Mouse (Mus musculus): ENCODE data around the gene Eri2. TPM values are rescaled to one million over a fixed set of nuclear protein-coding genes. Genes with fewer than 3 reads are reported as not detected.
"Not testable (repeated sequence)": the region's sequence is repeated elsewhere in the genome, so short reads cannot be mapped to it uniquely, and the experiment has no call there.

The Eri2 gene
- polyA plus RNA-seq, 1 experiment from 2014 or later: 26.2 TPM

- H3K9ac ChIP-seq; H3K4me1 ChIP-seq; ATAC-seq (ENCODE audit: low FRiP score, low read depth); H3K36me3 ChIP-seq; H3K27me3 ChIP-seq (replicated peaks); H3K9me3 ChIP-seq; H3K4me2 ChIP-seq (replicated peaks); H3K4me3 ChIP-seq; H3K27ac ChIP-seq: not testable (repeated sequence)
- WGBS: 88% methylated on average over 4 of the region's 4 CpGs
Observed at GRCm38 (mm10) chr7:119731262-119731661, 62.6 kb downstream of the Eri2 start.

- Histone ChIP-seq H3K36me3 (no peaks in the 10 kb centered on the region), H3K27me3 (replicated peaks) (no peaks in the 10 kb centered on the region), H3K4me3 (no peak overlapping the region), H3K9me3 (no peaks in the 10 kb centered on the region), H3K9ac (no peak overlapping the region), H3K27ac (no peak overlapping the region), H3K4me1 (no peaks in the 10 kb centered on the region), H3K4me2 (replicated peaks) (no peak overlapping the region)
- WGBS: 97% methylated on average over 2 of the region's 2 CpGs
- no peak for ATAC-seq (ENCODE audit: low FRiP score, low read depth)
Observed at GRCm38 (mm10) chr7:119727621-119728020, 66.2 kb downstream of the Eri2 start.

GRCm38 (mm10) chr7:119720947-119721310 is 72.9 kb downstream of the Eri2 start:
- Histone ChIP-seq H3K9me3 (no peaks in the 10 kb centered on the region), H3K27me3 (replicated peaks) (no peaks in the 10 kb centered on the region), H3K27ac (no peak overlapping the region), H3K9ac (peak overlapping the region; percentile 74; the same call in 1 of the 2 replicates), H3K36me3 (peaks cover 30% of the 10 kb centered on the region), H3K4me3 (peak overlapping the region; percentile 95), H3K4me1 (peaks cover 5% of the 10 kb centered on the region; the same call in 1 of the 2 replicates), H3K4me2 (replicated peaks) (peak overlapping the region; percentile 75)
- ATAC-seq (ENCODE audit: low FRiP score, low read depth): peak; percentile 45
- 14% methylated on average over 8 of the region's 8 CpGs for WGBS

- H3K4me2 ChIP-seq (replicated peaks): peak within 1 kb of the TSS; percentile 75
- peak within 1 kb of the TSS; percentile 95 for H3K4me3 ChIP-seq
- H3K9me3 ChIP-seq: no peaks in the 10 kb centered on the region
- H3K36me3 ChIP-seq: peaks cover 35% of the 10 kb centered on the region
- under 1% methylated on average over 60 of the region's 60 CpGs for WGBS
- ATAC-seq (ENCODE audit: low FRiP score, low read depth): peak; percentile 96
- H3K9ac ChIP-seq: peak within 1 kb of the TSS; percentile 74
- H3K27ac ChIP-seq: no peak within 1 kb of the TSS
- H3K4me1 ChIP-seq: peaks cover 5% of the 10 kb centered on the region; the same call in 1 of the 2 replicates
- no peaks in the 10 kb centered on the region for H3K27me3 ChIP-seq (replicated peaks)
Observed at GRCm38 (mm10) chr7:119720253-119720946, 73.5 kb downstream of the Eri2 start, which contains the start of gene Thumpd1. Gene Thumpd1 (minus strand): TSS chr7:119720798.

Other genes starting within 250 kb of the Eri2 start
- not detected in 2 replicates for gene Acsm2, start 239.7 kb downstream of the Eri2 start, polyA plus RNA-seq (2016; fragmentation: Nextera tagmentation; extraction: Ambion mirVana)
- gene Acsm1, start 187.0 kb downstream of the Eri2 start, polyA plus RNA-seq (2016; fragmentation: Nextera tagmentation; extraction: Ambion mirVana): not detected in 2 replicates
- gene Acsm4, start 104.0 kb downstream of the Eri2 start, polyA plus RNA-seq (2016; fragmentation: Nextera tagmentation; extraction: Ambion mirVana): not detected in 2 replicates
- 81.3 and 86.5 TPM in 2 replicates for gene Thumpd1, start 73.3 kb downstream of the Eri2 start, polyA plus RNA-seq (2016; fragmentation: Nextera tagmentation; extraction: Ambion mirVana)
- 0.09 and 0.16 TPM in 2 replicates for gene Acsm3, start 33.1 kb downstream of the Eri2 start, polyA plus RNA-seq (2016; fragmentation: Nextera tagmentation; extraction: Ambion mirVana)
- 16.0 TPM in 2 replicates for gene Rexo5, start 52 bp downstream of the Eri2 start, polyA plus RNA-seq (2016; fragmentation: Nextera tagmentation; extraction: Ambion mirVana)
- gene Lyrm1, start 101.8 kb upstream of the Eri2 start, polyA plus RNA-seq (2016; fragmentation: Nextera tagmentation; extraction: Ambion mirVana): 12.6 and 14.9 TPM in 2 replicates
- 15.5 and 18.8 TPM in 2 replicates for gene Dcun1d3, start 102.2 kb upstream of the Eri2 start, polyA plus RNA-seq (2016; fragmentation: Nextera tagmentation; extraction: Ambion mirVana)

Data from neural tube, embryonic 12.5 days (tissue).